10 mouse cellular contexts compared by ENCODE assay signal in the genomic region with DNA sequence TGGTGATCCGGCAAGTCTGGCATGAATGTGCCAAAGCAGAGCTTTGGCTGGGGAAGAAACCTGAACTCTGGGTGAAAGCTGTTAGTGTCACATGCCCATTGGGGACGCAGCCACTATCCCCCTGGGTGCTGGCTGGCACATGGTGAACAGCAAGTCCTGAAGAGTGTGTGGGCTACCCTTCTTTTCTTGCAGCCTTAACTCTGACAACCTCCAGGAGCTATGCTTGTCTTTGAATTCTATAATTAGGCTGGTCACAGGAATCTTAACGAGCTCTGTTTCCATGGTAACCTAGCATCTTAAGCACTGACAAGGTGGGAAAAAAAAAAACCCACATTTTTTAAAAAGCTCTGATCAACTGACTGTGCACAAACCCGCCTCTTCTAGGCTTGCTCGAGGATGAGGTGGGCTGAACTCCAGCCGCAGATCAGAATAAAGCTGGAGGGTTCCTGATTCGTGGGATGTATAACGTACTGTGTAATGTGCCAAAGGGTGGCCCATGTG. TPM values are rescaled to one million over a fixed set of nuclear protein-coding genes. Genes with fewer than 3 reads are reported as not detected.
DNase-seq lines count a peak whose midpoint lies in the region; ATAC-seq lines count a peak whose summit lies in the region.
"Had no signal": no experiment of that assay in that cellular context is flagged by ENCODE, and none has a peak within 500 bp of the region (broad histone marks: within the 10 kb centered on the region; RNA-seq: fewer than 3 reads in every experiment).

No protein-coding gene starts in this region.

- no peaks in the 10 kb centered on the region for H3K27me3 ChIP-seq in hindbrain, embryonic 14.5 days (ENCODE audit: control insufficient read depth, insufficient read depth, low read length)
- no peaks in the 10 kb centered on the region for H3K27me3 ChIP-seq in midbrain, embryonic 13.5 days
- H3K27me3 ChIP-seq: embryonic facial prominence, embryonic 13.5 days had no signal

- H3K36me3 ChIP-seq in hindbrain, embryonic 14.5 days (replicated peaks; ENCODE audit: control insufficient read depth, insufficient read depth): no peaks in the 10 kb centered on the region
- no peaks in the 10 kb centered on the region for H3K36me3 ChIP-seq in midbrain, embryonic 13.5 days
- H3K36me3 ChIP-seq: embryonic facial prominence, embryonic 13.5 days had no signal

- no peak overlapping the region for H3K4me3 ChIP-seq in hindbrain, embryonic 14.5 days (replicated peaks; ENCODE audit: low read length)
- no peak overlapping the region for H3K4me3 ChIP-seq in midbrain, embryonic 13.5 days (replicated peaks)
- H3K4me3 ChIP-seq: embryonic facial prominence, embryonic 13.5 days had no signal

- H3K9ac ChIP-seq in hindbrain, embryonic 14.5 days: 0 out of 2 replicates have a peak overlapping the region, but pooled peaks have one; percentile 7
- H3K9ac ChIP-seq in midbrain, embryonic 13.5 days (replicated peaks): 0 out of 2 replicates have a peak overlapping the region, but pooled peaks have one; percentile 39
- H3K9ac ChIP-seq: embryonic facial prominence, embryonic 13.5 days had no signal

- DNase-seq in cerebellum, adult 11-12 months: peak; percentile 63
- no peak for DNase-seq in cerebellum, postnatal 4 days (ENCODE audit: low spot score in 2 of 2)
- peak; percentile 47 to 60 for DNase-seq in cerebellum, postnatal 25 days
- peak; percentile 42 for DNase-seq in hindbrain, embryonic 14.5 days (ENCODE audit: low spot score)
- no peak for DNase-seq in adrenal gland, postnatal 10 days
- DNase-seq in adrenal gland, postnatal 14 days: no peak
- DNase-seq in retina, postnatal 1 day: no peak
- DNase-seq: heart, adult 11 months had no signal

- peak overlapping the region; percentile 16; the same call in 1 of the 2 replicates for H3K4me2 ChIP-seq in hindbrain, embryonic 14.5 days (replicated peaks)
- H3K4me2 ChIP-seq in midbrain, embryonic 13.5 days (replicated peaks): 0 out of 2 replicates have a peak overlapping the region, but pooled peaks have one; percentile 11
- H3K4me2 ChIP-seq: embryonic facial prominence, embryonic 13.5 days had no signal

- peaks cover 39% of the 10 kb centered on the region for H3K4me1 ChIP-seq in hindbrain, embryonic 14.5 days (replicated peaks; ENCODE audit: control insufficient read depth, insufficient read depth, low read length)
- peaks cover 55% of the 10 kb centered on the region for H3K4me1 ChIP-seq in midbrain, embryonic 13.5 days (replicated peaks)

- 35% methylated on average over 8 of the region's 8 CpGs for WGBS in hindbrain, embryonic 14.5 days
- 30% methylated on average over 8 of the region's 8 CpGs for WGBS in midbrain, embryonic 13.5 days

- ATAC-seq in hindbrain, embryonic 14.5 days (ENCODE audit: low FRiP score): peak; percentile 12; the same call in 1 of the 2 replicates
- 0 out of 2 replicates have a peak, but pooled peaks have one; percentile 25 for ATAC-seq in midbrain, embryonic 13.5 days

- no peaks in the 10 kb centered on the region for H3K9me3 ChIP-seq in hindbrain, embryonic 14.5 days (ENCODE audit: control insufficient read depth, low read length)
- H3K9me3 ChIP-seq in midbrain, embryonic 13.5 days: no peaks in the 10 kb centered on the region
- H3K9me3 ChIP-seq: embryonic facial prominence, embryonic 13.5 days had no signal

- peak overlapping the region; percentile 69 for H3K27ac ChIP-seq in hindbrain, embryonic 14.5 days
- peak overlapping the region; percentile 79 for H3K27ac ChIP-seq in midbrain, embryonic 13.5 days
- H3K27ac ChIP-seq: embryonic facial prominence, embryonic 13.5 days had no signal

RNA-seq across cellular contexts. Expression of a gene that starts 55.6 kb away (rescaled TPM):
- 73.9 and 80.8 TPM in 2 replicates for polyA plus RNA-seq in hindbrain, embryonic 14.5 days (2014; fragmentation: Nextera tagmentation; extraction: Ambion mirVana)
- 56.7 and 59.5 TPM in 2 replicates for polyA plus RNA-seq in midbrain, embryonic 13.5 days (2015; fragmentation: Nextera tagmentation; extraction: Ambion mirVana)
- 1 to 10 TPM; 5.3 to 6.9 TPM for total RNA-seq in adrenal gland, postnatal 10 days (2021)
- 5.7 and 6.8 TPM in 2 replicates for total RNA-seq in adrenal gland, postnatal 14 days (2021)

RNA-seq across cellular contexts. Expression of a gene that starts 56.0 kb away (rescaled TPM):
- polyA plus RNA-seq in hindbrain, embryonic 14.5 days (2014; fragmentation: Nextera tagmentation; extraction: Ambion mirVana): 69.0 and 76.0 TPM in 2 replicates
- polyA plus RNA-seq in midbrain, embryonic 13.5 days (2015; fragmentation: Nextera tagmentation; extraction: Ambion mirVana): 91.2 and 92.7 TPM in 2 replicates
- 10 to 100 TPM; 41.1 to 47.3 TPM for total RNA-seq in adrenal gland, postnatal 10 days (2021)
- total RNA-seq in adrenal gland, postnatal 14 days (2021): 39.4 and 43.1 TPM in 2 replicates

Comparison
In these comparisons a context has a peak if more than half of its experiments do, and no peak if none do; other contexts are left out.
1. DNase-seq: peak in cerebellum, adult 11-12 months (single experiment), cerebellum, postnatal 25 days (2 of 2) and hindbrain, embryonic 14.5 days (single experiment); none in cerebellum, postnatal 4 days (0 of 2), adrenal gland, postnatal 10 days (single experiment), adrenal gland, postnatal 14 days (single experiment) and retina, postnatal 1 day (single experiment).